Mouse (Mus musculus) ES-E14 (cell line): ENCODE data around the gene Sult5a1.
A peak's percentile ranks its signal among the peaks of the same experiment; 100 is the strongest.

Experiments
- CHD2 ChIP-seq: IDR thresholded peaks from 2 replicates; pipeline ENCODE4 v1.6.1; 2014; ENCODE audit warnings: mild to moderate bottlenecking, low read depth, low read length, inconsistent platforms
- HCFC1 ChIP-seq: IDR thresholded peaks from 2 replicates; pipeline ENCODE4 v1.6.1; 2012; ENCODE audit warnings: low read length, inconsistent platforms, borderline replicate concordance; ENCODE audit not compliant: insufficient read depth
- MAFK ChIP-seq: IDR thresholded peaks from 2 replicates; pipeline ENCODE4 v1.6.1; 2014; ENCODE audit warnings: mild to moderate bottlenecking, low read depth, low read length, inconsistent platforms; ENCODE audit not compliant: insufficient read depth
- ZC3H11A ChIP-seq: IDR thresholded peaks from 2 replicates; pipeline ENCODE4 v1.6.1; 2012; ENCODE audit warnings: low read depth, mild to moderate bottlenecking, inconsistent platforms, low read length, borderline replicate concordance
- ZNF384 ChIP-seq: IDR thresholded peaks from 2 replicates; pipeline ENCODE4 v1.6.1; 2012; ENCODE audit warnings: low read depth, low read length, inconsistent platforms

DNA sequence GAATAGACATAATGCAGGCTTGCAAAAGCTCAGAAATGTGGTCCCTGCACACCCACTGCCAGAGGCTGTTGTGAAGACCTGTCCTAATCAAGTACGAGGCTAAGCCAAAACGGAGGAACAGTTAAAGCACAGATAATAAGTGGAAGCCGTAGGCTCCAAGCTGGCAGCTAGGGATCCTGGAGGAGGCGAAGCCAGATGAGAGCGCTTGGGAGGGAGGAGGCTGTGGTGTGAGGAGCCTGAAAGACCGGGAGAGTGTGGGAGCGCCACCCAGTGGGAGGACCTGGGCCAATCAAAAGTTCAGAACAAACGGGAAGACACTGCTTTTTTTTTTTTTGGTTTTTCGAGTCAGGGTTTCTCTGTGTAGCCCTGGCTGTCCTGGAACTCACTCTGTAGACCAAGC lies 32.6 kb upstream of the Sult5a1 start:
- peak; percentile 93 for TF ChIP-seq ZNF384
- peak; percentile 21; the same call in 1 of the 2 replicates for TF ChIP-seq ZC3H11A
- no peak for TF ChIP-seq MAFK
- TF ChIP-seq CHD2: no peak
- no peak for TF ChIP-seq HCFC1
